Comparison of ENCODE assay signal across 23 mouse cellular contexts in genomic region chr15:40187017-40187416, GRCm38 (mm10). TPM values are rescaled to one million over a fixed set of nuclear protein-coding genes. Genes with fewer than 3 reads are reported as not detected.
"Had no signal": no experiment of that assay in that cellular context is flagged by ENCODE, and none has a peak within 500 bp of the region (broad histone marks: within the 10 kb centered on the region; RNA-seq: fewer than 3 reads in every experiment).

No protein-coding gene starts in this region.

- DNase-seq: kidney, adult 11 months; kidney, adult 9 months; kidney, postnatal 14 days; kidney, postnatal 4 days; layer of hippocampus, adult 9-11 months; liver; lung, adult 2 months; thymus, adult 2 months; thymus, postnatal 14 days; thymus, postnatal 4 days had no signal

- H3K4me1 ChIP-seq: intestine, embryonic 15.5 days; limb, embryonic 10.5 days; limb, embryonic 13.5 days; liver, embryonic 12.5 days; liver, embryonic 15.5 days; midbrain, embryonic 13.5 days had no signal

- ATAC-seq: intestine, embryonic 15.5 days; liver, embryonic 12.5 days; midbrain, embryonic 13.5 days had no signal

- H3K4me3 ChIP-seq: intestine, embryonic 15.5 days; limb, embryonic 10.5 days; limb, embryonic 13.5 days; liver, embryonic 12.5 days; liver, embryonic 15.5 days; midbrain, embryonic 13.5 days had no signal

- H3K36me3 ChIP-seq: intestine, embryonic 15.5 days; limb, embryonic 10.5 days; limb, embryonic 13.5 days; liver, embryonic 12.5 days; liver, embryonic 15.5 days; midbrain, embryonic 13.5 days had no signal

- H3K4me2 ChIP-seq: intestine, embryonic 15.5 days; limb, embryonic 13.5 days; liver, embryonic 12.5 days; liver, embryonic 15.5 days; midbrain, embryonic 13.5 days had no signal

- H3K9ac ChIP-seq: intestine, embryonic 15.5 days; limb, embryonic 13.5 days; liver, embryonic 12.5 days; liver, embryonic 15.5 days; midbrain, embryonic 13.5 days had no signal

- H3K27ac ChIP-seq: intestine, embryonic 15.5 days; limb, embryonic 10.5 days; limb, embryonic 13.5 days; liver, embryonic 12.5 days; liver, embryonic 15.5 days; macrophage; midbrain, embryonic 13.5 days had no signal

- H3K9me3 ChIP-seq: intestine, embryonic 15.5 days; limb, embryonic 10.5 days; limb, embryonic 13.5 days; liver, embryonic 12.5 days; liver, embryonic 15.5 days; midbrain, embryonic 13.5 days had no signal

- H3K27me3 ChIP-seq: intestine, embryonic 15.5 days; limb, embryonic 13.5 days; liver, embryonic 12.5 days; liver, embryonic 15.5 days; midbrain, embryonic 13.5 days had no signal

RNA-seq across cellular contexts. Expression of gene 9330182O14Rik, which starts 52.9 kb away (rescaled TPM):
- polyA plus RNA-seq: intestine, embryonic 15.5 days; kidney, embryonic 16.5 days; limb, embryonic 10.5 days; limb, embryonic 13.5 days; liver, embryonic 12.5 days; liver, embryonic 15.5 days; lung, adult 2 months; midbrain, embryonic 13.5 days; midbrain, postnatal 0 days; neural tube, embryonic 11.5 days; neural tube, embryonic 14.5 days; small intestine, adult 2 months; spleen, adult 2 months; thymus, adult 2 months had no signal
